Mouse (Mus musculus): ENCODE measurements around the gene Lrrc8b.

The Lrrc8b gene

GRCm38 (mm10) chr5:105519976-105520300, 104.4 kb downstream of the Lrrc8b start:
- DNase-seq = no peak

- no peak for DNase-seq
Observed at GRCm38 (mm10) chr5:105520442-105520965, 104.9 kb downstream of the Lrrc8b start.

GRCm38 (mm10) chr5:105523452-105523851, 107.9 kb downstream of the Lrrc8b start:
- DNase-seq = no peak

- DNase-seq = no peak
Observed at GRCm38 (mm10) chr5:105525004-105525403, 109.4 kb downstream of the Lrrc8b start.

- DNase-seq = no peak
Observed at GRCm38 (mm10) chr5:105526107-105526645, 110.6 kb downstream of the Lrrc8b start.

- DNase-seq = no peak
Observed at GRCm38 (mm10) chr5:105526766-105527165, 111.2 kb downstream of the Lrrc8b start.

- no peak for DNase-seq
Observed at GRCm38 (mm10) chr5:105527477-105528331, 112.1 kb downstream of the Lrrc8b start.

GRCm38 (mm10) chr5:105530576-105530975, 115.0 kb downstream of the Lrrc8b start:
- DNase-seq = no peak

GRCm38 (mm10) chr5:105535186-105535585, 119.6 kb downstream of the Lrrc8b start:
- no peak for DNase-seq

- no peak for DNase-seq
Observed at GRCm38 (mm10) chr5:105536172-105536571, 120.6 kb downstream of the Lrrc8b start.

GRCm38 (mm10) chr5:105537101-105537723, 121.6 kb downstream of the Lrrc8b start:
- DNase-seq = no peak
